Mouse (Mus musculus): ENCODE data around the gene Tenm4. TPM values are rescaled to one million over a fixed set of nuclear protein-coding genes. Genes with fewer than 3 reads are reported as not detected.

Tenm4 gene
- total and polyA plus RNA-seq, 3 experiments = 0.04 to 0.38 TPM; not detected in 1

- Histone ChIP-seq H3K4me1 (ENCODE audit: insufficient read depth, low read depth, low read length) (no peaks in the 10 kb centered on the region), H3K36me3 (replicated peaks) (no peaks in the 10 kb centered on the region), H3K9me3 (replicated peaks) (peaks cover 62% of the 10 kb centered on the region), H3K4me3 (ENCODE audit: low read depth, low read length) (no peak overlapping the region), H3K27me3 (ENCODE audit: insufficient read depth, low read length) (no peaks in the 10 kb centered on the region)
- DNase-seq (ENCODE audit: low spot score) (no peak), ATAC-seq (ENCODE audit: extremely low read depth, insufficient number of reproducible peaks, low FRiP score, poor library complexity, severe bottlenecking) (no peak)
- TF ChIP-seq CTCF (IDR thresholded peaks at IDR 0.05; ENCODE audit: low read depth, low read length) = no peak
- no peak for TF ChIP-seq GATA1 (IDR thresholded peaks at IDR 0.05; ENCODE audit: borderline replicate concordance, low read length)
Observed at GRCm38 (mm10) chr7:96552292-96552860, 381.3 kb downstream of the Tenm4 start.

GRCm38 (mm10) chr7:96554277-96554690, 383.2 kb downstream of the Tenm4 start:
- Histone ChIP-seq H3K27me3 (ENCODE audit: insufficient read depth, low read length) (no peaks in the 10 kb centered on the region), H3K4me3 (ENCODE audit: low read depth, low read length) (no peak overlapping the region), H3K9me3 (replicated peaks) (peaks cover 69% of the 10 kb centered on the region), H3K4me1 (ENCODE audit: insufficient read depth, low read depth, low read length) (no peaks in the 10 kb centered on the region), H3K36me3 (replicated peaks) (no peaks in the 10 kb centered on the region)
- TF ChIP-seq GATA1 (IDR thresholded peaks at IDR 0.05; ENCODE audit: borderline replicate concordance, low read length) (no peak), POLR2AphosphoS5 (IDR thresholded peaks at IDR 0.05; ENCODE audit: insufficient replicate concordance, low read depth, low read length) (no peak), GATA2 (IDR thresholded peaks at IDR 0.05; ENCODE audit: borderline replicate concordance, low read depth, low read length) (no peak), CTCF (IDR thresholded peaks at IDR 0.05; ENCODE audit: low read depth, low read length) (no peak), TAL1 (conservative IDR thresholded peaks at IDR 0.05; ENCODE audit: low read depth, low read length) (no peak)
- DNase-seq (ENCODE audit: low spot score) (no peak), ATAC-seq (ENCODE audit: extremely low read depth, insufficient number of reproducible peaks, low FRiP score, poor library complexity, severe bottlenecking) (no peak)

- no peaks in the 10 kb centered on the region for H3K4me1 ChIP-seq (ENCODE audit: insufficient read depth, low read depth, low read length)
- H3K27me3 ChIP-seq (ENCODE audit: insufficient read depth, low read length) = no peaks in the 10 kb centered on the region
- no peak for DNase-seq (ENCODE audit: low spot score)
- H3K36me3 ChIP-seq (replicated peaks) = no peaks in the 10 kb centered on the region
- TF ChIP-seq CTCF (IDR thresholded peaks at IDR 0.05; ENCODE audit: low read depth, low read length) (no peak), TAL1 (conservative IDR thresholded peaks at IDR 0.05; ENCODE audit: low read depth, low read length) (no peak), GATA1 (IDR thresholded peaks at IDR 0.05; ENCODE audit: borderline replicate concordance, low read length) (no peak), POLR2AphosphoS5 (IDR thresholded peaks at IDR 0.05; ENCODE audit: insufficient replicate concordance, low read depth, low read length) (no peak), GATA2 (IDR thresholded peaks at IDR 0.05; ENCODE audit: borderline replicate concordance, low read depth, low read length) (no peak)
- ATAC-seq (ENCODE audit: extremely low read depth, insufficient number of reproducible peaks, low FRiP score, poor library complexity, severe bottlenecking) = no peak
- H3K4me3 ChIP-seq (ENCODE audit: low read depth, low read length) = no peak overlapping the region
- H3K9me3 ChIP-seq (replicated peaks) = peaks cover 59% of the 10 kb centered on the region
Observed at GRCm38 (mm10) chr7:96555294-96555693, 384.2 kb downstream of the Tenm4 start.

- Histone ChIP-seq H3K4me1 (ENCODE audit: insufficient read depth, low read depth, low read length) (no peaks in the 10 kb centered on the region), H3K27me3 (ENCODE audit: insufficient read depth, low read length) (no peaks in the 10 kb centered on the region), H3K9me3 (replicated peaks) (peaks cover 54% of the 10 kb centered on the region), H3K4me3 (ENCODE audit: low read depth, low read length) (no peak overlapping the region), H3K36me3 (replicated peaks) (no peaks in the 10 kb centered on the region)
- no peak for TF ChIP-seq POLR2AphosphoS5 (IDR thresholded peaks at IDR 0.05; ENCODE audit: insufficient replicate concordance, low read depth, low read length)
- TF ChIP-seq GATA1 (IDR thresholded peaks at IDR 0.05; ENCODE audit: borderline replicate concordance, low read length) = no peak
- TF ChIP-seq GATA2 (IDR thresholded peaks at IDR 0.05; ENCODE audit: borderline replicate concordance, low read depth, low read length) = no peak
- TF ChIP-seq CTCF (IDR thresholded peaks at IDR 0.05; ENCODE audit: low read depth, low read length) = no peak
- no peak for TF ChIP-seq TAL1 (conservative IDR thresholded peaks at IDR 0.05; ENCODE audit: low read depth, low read length)
- DNase-seq (ENCODE audit: low spot score) = no peak
- no peak for ATAC-seq (ENCODE audit: extremely low read depth, insufficient number of reproducible peaks, low FRiP score, poor library complexity, severe bottlenecking)
Observed at GRCm38 (mm10) chr7:96556756-96557155, 385.7 kb downstream of the Tenm4 start.

GRCm38 (mm10) chr7:96562890-96563289, 391.8 kb downstream of the Tenm4 start:
- H3K4me1 ChIP-seq (ENCODE audit: insufficient read depth, low read depth, low read length) = no peaks in the 10 kb centered on the region
- DNase-seq (ENCODE audit: low spot score) (no peak), ATAC-seq (ENCODE audit: extremely low read depth, insufficient number of reproducible peaks, low FRiP score, poor library complexity, severe bottlenecking) (no peak)
- no peak for TF ChIP-seq CTCF (IDR thresholded peaks at IDR 0.05; ENCODE audit: low read depth, low read length)
- no peak for TF ChIP-seq GATA2 (IDR thresholded peaks at IDR 0.05; ENCODE audit: borderline replicate concordance, low read depth, low read length)
- no peak for TF ChIP-seq GATA1 (IDR thresholded peaks at IDR 0.05; ENCODE audit: borderline replicate concordance, low read length)
- TF ChIP-seq TAL1 (conservative IDR thresholded peaks at IDR 0.05; ENCODE audit: low read depth, low read length) = no peak
- TF ChIP-seq POLR2AphosphoS5 (IDR thresholded peaks at IDR 0.05; ENCODE audit: insufficient replicate concordance, low read depth, low read length) = no peak
- H3K4me3 ChIP-seq (ENCODE audit: low read depth, low read length) = no peak overlapping the region
- H3K9me3 ChIP-seq (replicated peaks) = peaks cover 39% of the 10 kb centered on the region
- no peaks in the 10 kb centered on the region for H3K27me3 ChIP-seq (ENCODE audit: insufficient read depth, low read length)
- H3K36me3 ChIP-seq (replicated peaks) = no peaks in the 10 kb centered on the region

- Histone ChIP-seq H3K27me3 (ENCODE audit: insufficient read depth, low read length) (no peaks in the 10 kb centered on the region), H3K4me3 (ENCODE audit: low read depth, low read length) (no peak overlapping the region), H3K4me1 (ENCODE audit: insufficient read depth, low read depth, low read length) (no peaks in the 10 kb centered on the region), H3K9me3 (replicated peaks) (peaks cover 41% of the 10 kb centered on the region), H3K36me3 (replicated peaks) (no peaks in the 10 kb centered on the region)
- no peak for ATAC-seq (ENCODE audit: extremely low read depth, insufficient number of reproducible peaks, low FRiP score, poor library complexity, severe bottlenecking)
- DNase-seq (ENCODE audit: low spot score) = no peak
- TF ChIP-seq POLR2AphosphoS5 (IDR thresholded peaks at IDR 0.05; ENCODE audit: insufficient replicate concordance, low read depth, low read length) (no peak), GATA2 (IDR thresholded peaks at IDR 0.05; ENCODE audit: borderline replicate concordance, low read depth, low read length) (no peak), CTCF (IDR thresholded peaks at IDR 0.05; ENCODE audit: low read depth, low read length) (no peak), GATA1 (IDR thresholded peaks at IDR 0.05; ENCODE audit: borderline replicate concordance, low read length) (no peak), TAL1 (conservative IDR thresholded peaks at IDR 0.05; ENCODE audit: low read depth, low read length) (no peak)
Observed at GRCm38 (mm10) chr7:96563329-96564065, 392.5 kb downstream of the Tenm4 start.

Data from G1E (cell line).